Mouse (Mus musculus) ES-Bruce4 (cell line): ENCODE data around the gene Sft2d1.

Experiments used
- CTCF ChIP-seq: IDR thresholded peaks from one replicate; pipeline ENCODE4 v1.8.1; 2011; ENCODE audit warnings: low read depth, low read length
- EP300 ChIP-seq: IDR thresholded peaks from 2 replicates; pipeline ENCODE4 v1.6.1; 2011; ENCODE audit warnings: low read depth, low read length; ENCODE audit not compliant: insufficient read depth
- POLR2A ChIP-seq: IDR thresholded peaks from one replicate; pipeline ENCODE4 v1.8.1; 2011; ENCODE audit warnings: low read length; ENCODE audit not compliant: insufficient read depth

GRCm38 (mm10) chr17:8310838-8311614 lies at the start of gene Sft2d1:
- no peak for TF ChIP-seq CTCF
- no peak for TF ChIP-seq EP300
- TF ChIP-seq POLR2A = peak; percentile 48
